Mouse (Mus musculus) stomach, postnatal 0 days (tissue): ENCODE data around the gene Zfp69. TPM values are rescaled to one million over a fixed set of nuclear protein-coding genes. Genes with fewer than 3 reads are reported as not detected.
A peak's percentile ranks its signal among the peaks of the same experiment; 100 is the strongest.

ENCODE experiments used
- ATAC-seq: fragments of 200-750 bp; cut with Nextera tagmentation; 2 replicates; pipeline ENCODE4 v1.8.0; 2017; ENCODE audit not compliant: low FRiP score, low TSS enrichment
- DNase-seq: peaks from one replicate; pipeline ENCODE4 v3.0.0-alpha.2; 2016; ENCODE audit warnings: low spot score
- H3K27ac ChIP-seq: fragments of 300-500 bp; sonication (generic); replicated peaks from 2 replicates; pipeline ENCODE4 v1.5.1; 2014; ENCODE audit warnings: mild to moderate bottlenecking, control low read depth
- H3K27me3 ChIP-seq: fragments of 300-500 bp; sonication (generic); 2 replicates; pipeline ENCODE4 v1.6.1; 2014; ENCODE audit warnings: low read length; ENCODE audit not compliant: control insufficient read depth, insufficient read depth
- H3K36me3 ChIP-seq: fragments of 300-500 bp; sonication (generic); 2 replicates; pipeline ENCODE4 v1.6.1; 2014; ENCODE audit warnings: low read length, mixed read lengths; ENCODE audit not compliant: control insufficient read depth, insufficient read depth
- H3K4me1 ChIP-seq: fragments of 300-500 bp; sonication (generic); replicated peaks from 2 replicates; pipeline ENCODE4 v1.6.1; 2014; ENCODE audit warnings: antibody characterized with exemption; ENCODE audit not compliant: control insufficient read depth, insufficient read depth
- H3K4me2 ChIP-seq: fragments of 300-500 bp; sonication (generic); replicated peaks from 2 replicates; pipeline ENCODE4 v1.6.1; 2014; ENCODE audit warnings: low read depth, mild to moderate bottlenecking, control low read depth, moderate library complexity
- H3K4me3 ChIP-seq: fragments of 300-500 bp; sonication (generic); 2 replicates; pipeline ENCODE4 v1.5.1; 2014; ENCODE audit warnings: low read depth, low read length, control low read depth
- H3K9ac ChIP-seq: fragments of 300-500 bp; sonication (generic); 2 replicates; pipeline ENCODE4 v1.6.1; 2014; ENCODE audit warnings: mild to moderate bottlenecking, low read length, control low read depth, mixed read lengths
- H3K9me3 ChIP-seq: fragments of 300-500 bp; sonication (generic); 2 replicates; pipeline ENCODE4 v1.6.1; 2016; ENCODE audit warnings: low read length; ENCODE audit not compliant: control insufficient read depth
- CTCF ChIP-seq: IDR thresholded peaks from 2 replicates; pipeline ENCODE4 v1.5.1; 2016; ENCODE audit warnings: antibody characterized with exemption, low read depth, mild to moderate bottlenecking, moderate library complexity
- EP300 ChIP-seq: optimal IDR thresholded peaks from 2 replicates; pipeline ENCODE3; 2016; ENCODE audit warnings: antibody characterized with exemption
- WGBS: fragments of 180-500 bp; shearing (Covaris S2); extraction: QIAGEN DNeasy Blood & Tissue Kit; methylation state at CpG from one replicate; pipeline ENCODE4 v1.1.7; 2014; 5-methylcytosine and 5-hydroxymethylcytosine counted together
- polyA plus RNA-seq: library from polyadenylated mRNA; unstranded; fragments of >200 nt; fragmentation: Nextera tagmentation; extraction: Ambion mirVana; gene quantifications from 2 replicates; pipeline ENCODE4 v1.2.1, GENCODE M21; 2015

Zfp69 gene
- 1.9 and 2.3 TPM in 2 replicates for polyA plus RNA-seq

GRCm38 (mm10) chr4:120951428-120951973 is at the start of gene Zfp69:
TSS of gene Zfp69 (minus strand) at chr4:120951699.
- H3K9ac ChIP-seq = peak within 1 kb of the TSS; percentile 82
- TF ChIP-seq CTCF = no peak
- TF ChIP-seq EP300 = no peak
- no peaks in the 10 kb centered on the region for H3K27me3 ChIP-seq
- 0% methylated on average over 53 of the region's 60 CpGs for WGBS
- H3K4me2 ChIP-seq = peak within 1 kb of the TSS; percentile 91
- no peaks in the 10 kb centered on the region for H3K4me1 ChIP-seq
- DNase-seq = peak; percentile 97
- H3K36me3 ChIP-seq = peaks cover 4% of the 10 kb centered on the region
- H3K9me3 ChIP-seq = no peaks in the 10 kb centered on the region
- H3K27ac ChIP-seq = peak within 1 kb of the TSS; percentile 89
- peak; percentile 98 for ATAC-seq
- H3K4me3 ChIP-seq = peak within 1 kb of the TSS; percentile 77

GRCm38 (mm10) chr4:121001042-121001441 is 49.5 kb upstream of the Zfp69 start:
- peaks cover 5% of the 10 kb centered on the region; the same call in 1 of the 2 replicates for H3K4me1 ChIP-seq
- DNase-seq = no peak
- WGBS = 88% methylated on average over 2 of the region's 2 CpGs

GRCm38 (mm10) chr4:120995911-120996310 is 44.4 kb upstream of the Zfp69 start:
- no peak overlapping the region for H3K27ac ChIP-seq
- DNase-seq (no peak), ATAC-seq (no peak)
- H3K4me3 ChIP-seq = no peak overlapping the region
- H3K36me3 ChIP-seq = no peaks in the 10 kb centered on the region
- WGBS = 48% methylated on average over 1 of the region's 1 CpGs
- no peak for TF ChIP-seq CTCF
- TF ChIP-seq EP300 = no peak
- H3K9ac ChIP-seq = no peak overlapping the region
- no peaks in the 10 kb centered on the region for H3K27me3 ChIP-seq
- no peak overlapping the region for H3K4me2 ChIP-seq
- no peaks in the 10 kb centered on the region for H3K4me1 ChIP-seq
- no peaks in the 10 kb centered on the region for H3K9me3 ChIP-seq

More at GRCm38 (mm10) chr4:121001042-121001441, 49.5 kb upstream of the Zfp69 start:
- TF ChIP-seq EP300 (no peak), CTCF (peak; percentile 35)
- H3K4me2 ChIP-seq = no peak overlapping the region
- H3K27me3 ChIP-seq = no peaks in the 10 kb centered on the region
- ATAC-seq = no peak
- no peak overlapping the region for H3K4me3 ChIP-seq
- no peak overlapping the region for H3K27ac ChIP-seq
- H3K9ac ChIP-seq = no peak overlapping the region
- H3K9me3 ChIP-seq = no peaks in the 10 kb centered on the region
- no peaks in the 10 kb centered on the region for H3K36me3 ChIP-seq

- no peak for TF ChIP-seq CTCF
- no peak for TF ChIP-seq EP300
These were observed 41.5 kb upstream of the Zfp69 start for GRCm38 (mm10) chr4:120993025-120993424.

DNA sequence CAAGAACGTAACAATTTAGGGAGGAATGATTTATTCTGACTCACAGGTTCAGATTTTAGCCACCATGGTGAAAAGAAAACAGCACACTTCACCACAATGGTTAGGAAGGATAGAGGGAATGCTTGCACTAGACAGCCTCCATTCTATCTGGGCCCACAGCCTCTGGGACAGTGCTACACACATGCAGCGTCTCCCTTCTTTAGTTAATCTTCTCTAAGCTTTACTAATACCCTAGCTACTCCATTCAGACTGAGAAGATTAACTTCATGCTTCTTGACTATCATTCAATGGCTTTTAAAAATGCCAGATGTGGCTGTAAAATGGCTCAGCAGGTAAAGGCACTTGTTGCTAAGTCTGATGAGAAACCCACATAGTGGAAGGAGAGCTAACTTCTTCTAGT is 40.8 kb upstream of the Zfp69 start:
- Histone ChIP-seq H3K27me3 (no peaks in the 10 kb centered on the region), H3K4me2 (no peak overlapping the region), H3K4me3 (no peak overlapping the region), H3K27ac (no peak overlapping the region), H3K4me1 (no peaks in the 10 kb centered on the region), H3K36me3 (no peaks in the 10 kb centered on the region), H3K9me3 (no peaks in the 10 kb centered on the region), H3K9ac (no peak overlapping the region)
- ATAC-seq = no peak
- 63% methylated on average over 2 of the region's 2 CpGs for WGBS
- TF ChIP-seq CTCF = no peak
- DNase-seq = no peak

More at GRCm38 (mm10) chr4:120993025-120993424, 41.5 kb upstream of the Zfp69 start:
- H3K36me3 ChIP-seq = no peaks in the 10 kb centered on the region
- no peak for DNase-seq
- no peaks in the 10 kb centered on the region for H3K4me1 ChIP-seq
- H3K27me3 ChIP-seq = no peaks in the 10 kb centered on the region
- WGBS = 87% methylated on average over 1 of the region's 1 CpGs
- H3K9me3 ChIP-seq = no peaks in the 10 kb centered on the region
- H3K9ac ChIP-seq = no peak overlapping the region
- no peak for ATAC-seq
- no peak overlapping the region for H3K4me2 ChIP-seq
- H3K27ac ChIP-seq = no peak overlapping the region
- H3K4me3 ChIP-seq = no peak overlapping the region

GRCm38 (mm10) chr4:120987319-120987718 is 35.8 kb upstream of the Zfp69 start:
- Histone ChIP-seq H3K36me3 (peaks cover 2% of the 10 kb centered on the region; the same call in 1 of the 2 replicates), H3K4me3 (no peak overlapping the region), H3K9ac (no peak overlapping the region), H3K27ac (no peak overlapping the region), H3K4me1 (no peaks in the 10 kb centered on the region), H3K27me3 (no peaks in the 10 kb centered on the region), H3K9me3 (no peaks in the 10 kb centered on the region), H3K4me2 (no peak overlapping the region)
- DNase-seq (no peak), ATAC-seq (0 out of 2 replicates have a peak, but pooled peaks have one; percentile 15)
- WGBS = 70% methylated on average over 4 of the region's 4 CpGs
- TF ChIP-seq CTCF (no peak), EP300 (no peak)
